Mouse (Mus musculus): Measurements from ENCODE around the gene Gps1. TPM values are rescaled to one million over a fixed set of nuclear protein-coding genes. Genes with fewer than 3 reads are reported as not detected.
"Not testable (repeated sequence)": the region's sequence is repeated elsewhere in the genome, so short reads cannot be mapped to it uniquely, and the experiment has no call there.

Gps1 gene
- polyA plus RNA-seq, 1 experiment = 130 TPM

GRCm38 (mm10) chr11:120781361-120781760 is 2.7 kb upstream of the Gps1 start:
- 93% methylated on average over 6 of the region's 6 CpGs for WGBS
- DNase-seq (ENCODE audit: low read depth, low spot score) = not testable (repeated sequence)

GRCm38 (mm10) chr11:120783426-120784063 is 527 bp upstream of the Gps1 start:
- no peak for DNase-seq (ENCODE audit: low read depth, low spot score)
- 1% methylated on average over 42 of the region's 42 CpGs for WGBS

GRCm38 (mm10) chr11:120785145-120785544 is 1.1 kb downstream of the Gps1 start:
- WGBS = 26% methylated on average over 9 of the region's 9 CpGs
- DNase-seq (ENCODE audit: low read depth, low spot score) = no peak

GRCm38 (mm10) chr11:120788460-120788859 is 4.4 kb downstream of the Gps1 start:
- not testable (repeated sequence) for DNase-seq (ENCODE audit: low read depth, low spot score)
- WGBS = 84% methylated on average over 10 of the region's 10 CpGs

- 85% methylated on average over 4 of the region's 4 CpGs for WGBS
- no peak for DNase-seq (ENCODE audit: low read depth, low spot score)
These were observed 5.3 kb downstream of the Gps1 start for GRCm38 (mm10) chr11:120789355-120789754.

- no peak for DNase-seq (ENCODE audit: low read depth, low spot score)
- 88% methylated on average over 3 of the region's 3 CpGs for WGBS
These were observed 5.7 kb downstream of the Gps1 start for GRCm38 (mm10) chr11:120789810-120790209.

GRCm38 (mm10) chr11:120792652-120793051 is 8.6 kb downstream of the Gps1 start:
- no peak for DNase-seq (ENCODE audit: low read depth, low spot score)

GRCm38 (mm10) chr11:120795756-120796613 is 11.9 kb downstream of the Gps1 start, which contains the start of gene Dus1l:
Gene Dus1l, minus strand, starts transcription at chr11:120796403.
- peak; percentile 92 for DNase-seq (ENCODE audit: low read depth, low spot score)
- under 1% methylated on average over 59 of the region's 59 CpGs for WGBS

More at GRCm38 (mm10) chr11:120792652-120793051, 8.6 kb downstream of the Gps1 start:
- 90% methylated on average over 9 of the region's 9 CpGs for WGBS

- DNase-seq (ENCODE audit: low read depth, low spot score) = no peak
- 30% methylated on average over 8 of the region's 8 CpGs for WGBS
These were observed 12.5 kb downstream of the Gps1 start for GRCm38 (mm10) chr11:120796614-120796946.

GRCm38 (mm10) chr11:120798244-120798643 is 14.2 kb downstream of the Gps1 start:
- no peak for DNase-seq (ENCODE audit: low read depth, low spot score)
- 71% methylated on average over 3 of the region's 3 CpGs for WGBS

- WGBS = 52% methylated on average over 6 of the region's 6 CpGs
These were observed 15.3 kb downstream of the Gps1 start for GRCm38 (mm10) chr11:120799316-120799890.

GRCm38 (mm10) chr11:120800061-120800904 is 16.2 kb downstream of the Gps1 start:
- WGBS = 6% methylated on average over 10 of the region's 10 CpGs
- no peak for DNase-seq (ENCODE audit: low read depth, low spot score)

More at GRCm38 (mm10) chr11:120799316-120799890, 15.3 kb downstream of the Gps1 start:
- no peak for DNase-seq (ENCODE audit: low read depth, low spot score)

- 83% methylated on average over 7 of the region's 7 CpGs for WGBS
- DNase-seq (ENCODE audit: low read depth, low spot score) = no peak
These were observed 20.2 kb downstream of the Gps1 start for GRCm38 (mm10) chr11:120804274-120804673.

GRCm38 (mm10) chr11:120804769-120805168 is 20.7 kb downstream of the Gps1 start:
- no peak for DNase-seq (ENCODE audit: low read depth, low spot score)
- WGBS = 71% methylated on average over 4 of the region's 4 CpGs

- DNase-seq (ENCODE audit: low read depth, low spot score) = peak; percentile 54
- 43% methylated on average over 7 of the region's 7 CpGs for WGBS
These were observed 21.6 kb downstream of the Gps1 start for GRCm38 (mm10) chr11:120805375-120806298.

- WGBS = 83% methylated on average over 12 of the region's 12 CpGs
- no peak for DNase-seq (ENCODE audit: low read depth, low spot score)
These were observed 23.9 kb downstream of the Gps1 start for GRCm38 (mm10) chr11:120808010-120808409.

- DNase-seq (ENCODE audit: low read depth, low spot score) = no peak
- 94% methylated on average over 16 of the region's 16 CpGs for WGBS
These were observed 28.0 kb downstream of the Gps1 start for GRCm38 (mm10) chr11:120812068-120812467.

- no peak for DNase-seq (ENCODE audit: low read depth, low spot score)
- WGBS = 86% methylated on average over 6 of the region's 6 CpGs
These were observed 33.3 kb downstream of the Gps1 start for GRCm38 (mm10) chr11:120817358-120817757.

GRCm38 (mm10) chr11:120818251-120818650 is 34.2 kb downstream of the Gps1 start:
- WGBS = 93% methylated on average over 13 of the region's 13 CpGs
- no peak for DNase-seq (ENCODE audit: low read depth, low spot score)
